Mouse (Mus musculus): ENCODE data around the gene Prss54. TPM values are rescaled to one million over a fixed set of nuclear protein-coding genes. Genes with fewer than 3 reads are reported as not detected.

The Prss54 gene
- not detected in 2 replicates for total RNA-seq (2014; rRNA removed)
- polyA plus RNA-seq (2015; fragmentation: Nextera tagmentation; extraction: Ambion mirVana): 0.15 TPM in 1 of 2 replicates, not detected in the other

DNA sequence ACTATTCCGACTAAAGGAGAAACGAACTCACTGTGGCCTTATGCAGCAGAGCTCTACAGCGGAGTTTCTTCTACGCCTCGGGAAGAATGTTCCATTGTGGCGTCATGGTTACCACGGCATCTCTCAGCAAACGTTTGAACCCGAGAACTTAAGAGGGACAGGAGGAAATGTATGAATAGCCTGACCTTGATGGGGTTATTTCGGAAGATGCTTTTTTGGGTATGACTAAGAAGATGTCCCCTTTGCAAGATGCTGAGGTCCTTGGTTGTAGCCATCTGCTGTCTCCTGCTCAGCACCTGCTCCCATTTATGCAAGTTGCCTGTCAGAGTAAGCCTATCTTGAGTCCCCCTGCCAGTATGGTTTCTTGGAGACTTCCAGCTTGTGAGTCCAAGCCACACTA lies at the start of gene Prss54:
Gene Prss54 (minus strand): TSS at position 101 of the 400 bp plus-strand sequence.
- no peaks in the 10 kb centered on the region for H3K36me3 ChIP-seq (ENCODE audit: insufficient read depth, low read length)
- no peaks in the 10 kb centered on the region for H3K27me3 ChIP-seq (ENCODE audit: insufficient read depth, low read length)
- no peak within 1 kb of the TSS for H3K4me2 ChIP-seq (ENCODE audit: low read depth, low read length, poor library complexity, severe bottlenecking)
- H3K4me3 ChIP-seq (ENCODE audit: low read depth, low read length): no peak within 1 kb of the TSS
- H3K9me3 ChIP-seq (ENCODE audit: low read length): 0 out of 2 replicates have a peak, but pooled peaks cover 3% of the 10 kb centered on the region
- no peak within 1 kb of the TSS for H3K9ac ChIP-seq (replicated peaks; ENCODE audit: low read length, poor library complexity, severe bottlenecking)
- DNase-seq (ENCODE audit: low spot score) (no peak), ATAC-seq (ENCODE audit: low FRiP score) (no peak)
- no peaks in the 10 kb centered on the region for H3K4me1 ChIP-seq (ENCODE audit: insufficient read depth, low read length)
- 85% methylated on average over 10 of the region's 10 CpGs for WGBS
- no peak within 1 kb of the TSS for H3K27ac ChIP-seq (ENCODE audit: low read depth, low read length)
- TF ChIP-seq CTCF (IDR thresholded peaks at IDR 0.05): no peak

DNA sequence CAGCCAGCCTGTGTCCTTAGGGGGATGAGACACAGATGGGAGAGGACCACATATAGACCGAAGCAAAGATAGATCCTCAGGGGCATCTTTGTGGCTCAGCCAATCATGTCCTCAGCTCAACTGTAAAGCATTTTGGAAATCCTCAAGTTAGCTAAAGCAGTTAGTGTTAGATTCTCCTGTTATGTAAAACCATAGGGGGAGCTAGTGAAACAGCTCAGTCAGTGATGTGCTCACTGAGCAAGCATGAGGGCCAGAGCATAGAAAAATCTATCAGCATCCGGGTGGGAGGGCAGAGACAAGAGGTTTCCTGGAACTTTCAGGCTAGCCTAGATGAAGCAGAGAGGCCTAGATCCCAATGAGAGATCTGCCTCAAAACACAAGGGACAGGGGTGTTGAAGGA lies 48.7 kb upstream of the Prss54 start:
- Histone ChIP-seq H3K4me2 (ENCODE audit: low read depth, low read length, poor library complexity, severe bottlenecking) (no peak overlapping the region), H3K4me1 (ENCODE audit: insufficient read depth, low read length) (no peaks in the 10 kb centered on the region), H3K4me3 (ENCODE audit: low read depth, low read length) (no peak overlapping the region), H3K36me3 (ENCODE audit: insufficient read depth, low read length) (no peaks in the 10 kb centered on the region), H3K27me3 (ENCODE audit: insufficient read depth, low read length) (no peaks in the 10 kb centered on the region; the same call in 1 of the 2 replicates), H3K9me3 (ENCODE audit: low read length) (no peaks in the 10 kb centered on the region), H3K9ac (replicated peaks; ENCODE audit: low read length, poor library complexity, severe bottlenecking) (no peak overlapping the region), H3K27ac (ENCODE audit: low read depth, low read length) (no peak overlapping the region)
- ATAC-seq (ENCODE audit: low FRiP score) (no peak), DNase-seq (ENCODE audit: low spot score) (no peak)
- 75% methylated on average over 2 of the region's 2 CpGs for WGBS
- no peak for TF ChIP-seq CTCF (IDR thresholded peaks at IDR 0.05)

DNA sequence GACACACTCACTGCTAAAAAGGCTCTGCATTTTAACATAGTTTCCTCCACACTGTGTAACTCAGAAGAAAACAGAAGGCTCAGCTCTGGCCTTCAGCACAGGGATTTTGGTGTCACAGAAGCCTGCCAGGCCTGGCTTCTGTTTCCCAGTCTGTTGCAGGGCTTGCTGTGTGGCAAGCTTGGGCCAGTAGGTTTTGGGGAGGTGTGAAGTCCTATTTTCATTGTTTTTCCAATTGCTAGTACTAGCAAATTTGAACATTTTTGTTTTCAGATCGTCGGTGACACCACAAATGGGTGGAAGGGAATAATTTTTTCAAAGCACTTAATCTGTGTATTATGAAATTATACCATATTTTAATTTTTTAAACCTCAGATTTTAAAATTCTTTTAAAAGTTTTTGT lies 43.9 kb upstream of the Prss54 start:
- no peaks in the 10 kb centered on the region for H3K36me3 ChIP-seq (ENCODE audit: insufficient read depth, low read length)
- H3K9ac ChIP-seq (replicated peaks; ENCODE audit: low read length, poor library complexity, severe bottlenecking): no peak overlapping the region
- H3K27me3 ChIP-seq (ENCODE audit: insufficient read depth, low read length): no peaks in the 10 kb centered on the region; the same call in 1 of the 2 replicates
- no peaks in the 10 kb centered on the region for H3K9me3 ChIP-seq (ENCODE audit: low read length)
- H3K4me1 ChIP-seq (ENCODE audit: insufficient read depth, low read length): no peaks in the 10 kb centered on the region
- H3K4me3 ChIP-seq (ENCODE audit: low read depth, low read length): no peak overlapping the region
- ATAC-seq (ENCODE audit: low FRiP score): no peak
- WGBS: 95% methylated on average over 2 of the region's 2 CpGs
- TF ChIP-seq CTCF (IDR thresholded peaks at IDR 0.05): no peak
- H3K27ac ChIP-seq (ENCODE audit: low read depth, low read length): no peak overlapping the region
- no peak overlapping the region for H3K4me2 ChIP-seq (ENCODE audit: low read depth, low read length, poor library complexity, severe bottlenecking)
- DNase-seq (ENCODE audit: low spot score): no peak

DNA sequence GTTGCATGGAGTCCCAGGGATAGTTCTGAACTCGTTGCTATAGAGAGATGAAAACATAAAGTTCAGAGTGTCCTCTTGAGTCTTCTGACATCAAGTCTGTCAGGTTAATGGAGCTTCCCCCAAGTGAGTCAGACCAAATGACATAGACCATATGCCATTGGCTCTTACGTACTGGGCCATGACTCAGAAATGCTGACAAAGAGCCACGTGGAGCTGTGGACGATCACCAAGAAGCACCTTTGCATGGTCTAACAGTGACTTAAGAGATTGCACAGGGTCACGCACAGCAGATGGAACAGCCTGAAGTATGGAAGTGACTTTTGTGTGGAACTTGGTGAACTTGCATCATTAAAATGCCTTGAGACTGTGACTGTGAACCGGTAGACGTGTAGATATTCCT lies 40.2 kb upstream of the Prss54 start:
- TF ChIP-seq CTCF (IDR thresholded peaks at IDR 0.05): no peak
- Histone ChIP-seq H3K9me3 (ENCODE audit: low read length) (no peaks in the 10 kb centered on the region), H3K36me3 (ENCODE audit: insufficient read depth, low read length) (no peaks in the 10 kb centered on the region), H3K27ac (ENCODE audit: low read depth, low read length) (no peak overlapping the region), H3K27me3 (ENCODE audit: insufficient read depth, low read length) (no peaks in the 10 kb centered on the region), H3K9ac (replicated peaks; ENCODE audit: low read length, poor library complexity, severe bottlenecking) (no peak overlapping the region), H3K4me3 (ENCODE audit: low read depth, low read length) (no peak overlapping the region), H3K4me2 (ENCODE audit: low read depth, low read length, poor library complexity, severe bottlenecking) (no peak overlapping the region), H3K4me1 (ENCODE audit: insufficient read depth, low read length) (no peaks in the 10 kb centered on the region)
- WGBS: 94% methylated on average over 7 of the region's 7 CpGs
- no peak for ATAC-seq (ENCODE audit: low FRiP score)
- DNase-seq (ENCODE audit: low spot score): no peak

DNA sequence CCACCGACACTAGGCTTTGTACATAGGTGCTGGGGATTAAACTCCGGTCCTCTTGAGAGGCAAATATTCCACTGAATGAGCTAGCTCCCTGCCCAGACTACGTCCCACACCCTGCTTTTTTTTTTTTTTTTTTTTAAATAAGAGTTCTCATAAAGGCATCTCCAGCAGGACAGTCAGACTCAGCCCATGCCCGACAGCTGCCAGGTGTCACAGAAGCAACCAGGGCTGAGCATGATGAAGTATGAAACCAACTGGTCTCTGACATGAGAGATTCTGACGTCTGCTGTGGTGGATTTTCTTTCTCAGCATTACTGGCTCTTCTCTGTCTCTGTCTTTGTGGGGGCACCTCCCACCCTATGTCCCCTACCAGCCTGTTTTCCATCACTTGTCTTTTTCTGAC lies 35.6 kb upstream of the Prss54 start:
- H3K4me2 ChIP-seq (ENCODE audit: low read depth, low read length, poor library complexity, severe bottlenecking): no peak overlapping the region

DNA sequence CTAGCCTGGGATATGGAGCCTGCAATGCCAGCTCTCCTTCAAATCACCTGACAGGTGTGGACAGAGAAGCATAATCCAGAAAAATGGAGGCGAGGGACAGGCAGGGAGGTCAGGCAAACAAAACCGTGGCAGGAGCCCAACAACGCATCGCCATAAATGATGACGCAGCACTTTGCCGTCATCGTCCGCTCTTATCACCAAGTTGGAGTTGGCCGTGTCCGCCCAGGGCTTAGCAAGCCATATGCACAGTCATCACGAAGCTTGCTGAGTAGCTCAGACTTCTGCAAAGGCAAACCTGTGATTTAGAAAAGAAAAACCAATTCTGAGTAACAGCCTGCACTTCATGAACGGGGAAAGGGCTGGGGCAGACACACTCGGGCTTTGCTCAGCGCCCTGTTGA lies 34.6 kb upstream of the Prss54 start:
- 84% methylated on average over 14 of the region's 14 CpGs for WGBS
- Histone ChIP-seq H3K9ac (replicated peaks; ENCODE audit: low read length, poor library complexity, severe bottlenecking) (no peak overlapping the region), H3K4me2 (ENCODE audit: low read depth, low read length, poor library complexity, severe bottlenecking) (no peak overlapping the region), H3K4me3 (ENCODE audit: low read depth, low read length) (no peak overlapping the region), H3K27ac (ENCODE audit: low read depth, low read length) (no peak overlapping the region), H3K9me3 (ENCODE audit: low read length) (no peaks in the 10 kb centered on the region), H3K36me3 (ENCODE audit: insufficient read depth, low read length) (no peaks in the 10 kb centered on the region), H3K27me3 (ENCODE audit: insufficient read depth, low read length) (no peaks in the 10 kb centered on the region), H3K4me1 (ENCODE audit: insufficient read depth, low read length) (no peaks in the 10 kb centered on the region)
- no peak for ATAC-seq (ENCODE audit: low FRiP score)
- no peak for TF ChIP-seq CTCF (IDR thresholded peaks at IDR 0.05)
- DNase-seq (ENCODE audit: low spot score): no peak

More for the DNA sequence above, 35.6 kb upstream of the Prss54 start:
- H3K27ac ChIP-seq (ENCODE audit: low read depth, low read length): no peak overlapping the region
- no peaks in the 10 kb centered on the region for H3K27me3 ChIP-seq (ENCODE audit: insufficient read depth, low read length)
- 71% methylated on average over 5 of the region's 5 CpGs for WGBS
- H3K9ac ChIP-seq (replicated peaks; ENCODE audit: low read length, poor library complexity, severe bottlenecking): no peak overlapping the region
- no peaks in the 10 kb centered on the region for H3K9me3 ChIP-seq (ENCODE audit: low read length)
- ATAC-seq (ENCODE audit: low FRiP score): no peak
- no peak overlapping the region for H3K4me3 ChIP-seq (ENCODE audit: low read depth, low read length)
- no peak for TF ChIP-seq CTCF (IDR thresholded peaks at IDR 0.05)
- no peaks in the 10 kb centered on the region for H3K36me3 ChIP-seq (ENCODE audit: insufficient read depth, low read length)
- DNase-seq (ENCODE audit: low spot score): no peak
- no peaks in the 10 kb centered on the region for H3K4me1 ChIP-seq (ENCODE audit: insufficient read depth, low read length)

All from midbrain, postnatal 0 days (tissue).